Mouse (Mus musculus): ENCODE measurements around the gene Sntb2.
A peak's percentile ranks its signal among the peaks of the same experiment; 100 is the strongest.
"Not testable (repeated sequence)": the region's sequence is repeated elsewhere in the genome, so short reads cannot be mapped to it uniquely, and the experiment has no call there.

The Sntb2 gene

DNA sequence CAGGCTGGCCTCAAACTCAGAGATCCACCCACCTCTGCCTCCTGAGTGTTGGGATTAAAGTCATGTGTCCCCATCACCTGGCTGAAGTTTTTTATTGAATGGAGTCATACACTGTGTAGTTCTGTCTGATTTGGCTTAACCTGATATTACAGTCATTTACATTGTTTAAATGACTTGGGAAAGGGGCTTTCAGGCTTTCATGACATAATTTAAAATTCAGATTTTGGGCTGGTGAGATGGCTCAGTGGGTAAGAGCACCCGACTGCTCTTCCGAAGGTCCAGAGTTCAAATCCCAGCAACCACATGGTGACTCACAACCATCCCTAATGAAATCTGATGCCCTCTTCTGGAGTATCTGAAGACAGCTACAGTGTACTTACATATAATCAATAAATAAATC lies 98.1 kb downstream of the Sntb2 start:
- DNase-seq (ENCODE audit: low read depth, low spot score), result not testable (repeated sequence)

DNA sequence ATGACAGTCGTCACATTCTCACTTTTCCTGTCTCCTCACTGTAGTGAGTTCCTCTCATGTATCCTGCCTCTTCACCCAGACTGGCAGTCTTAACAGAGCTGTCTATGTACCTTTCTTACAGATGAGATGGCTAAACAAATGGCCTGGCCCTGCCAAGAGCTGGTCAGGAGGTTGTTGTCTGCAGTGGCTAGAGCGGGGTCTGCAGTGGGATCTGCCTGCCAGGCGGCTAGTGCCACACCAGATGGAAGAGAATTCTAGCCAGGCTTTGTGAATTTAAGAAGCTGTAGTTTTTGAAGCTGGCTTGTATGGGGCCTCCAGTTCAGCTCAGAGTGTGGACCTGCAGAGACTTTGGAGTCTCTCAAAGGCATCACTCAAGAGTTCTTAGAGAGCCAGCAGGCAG lies 100.1 kb downstream of the Sntb2 start:
- DNase-seq (ENCODE audit: low read depth, low spot score), result no peak

DNA sequence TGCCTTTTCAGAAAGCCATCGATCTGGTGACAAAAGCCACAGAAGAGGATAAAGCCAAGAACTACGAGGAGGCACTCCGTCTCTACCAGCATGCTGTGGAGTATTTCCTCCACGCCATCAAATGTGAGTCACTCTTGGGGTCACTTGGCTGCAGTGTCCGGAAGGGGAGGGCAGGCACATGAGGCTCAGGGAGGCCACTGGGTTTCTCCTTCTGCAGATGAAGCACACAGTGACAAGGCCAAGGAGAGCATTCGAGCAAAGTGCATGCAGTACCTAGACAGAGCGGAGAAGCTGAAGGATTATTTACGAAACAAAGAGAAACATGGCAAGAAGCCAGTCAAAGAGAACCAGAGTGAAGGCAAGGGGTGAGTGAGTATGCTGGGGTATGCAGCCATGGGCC lies 101.1 kb downstream of the Sntb2 start:
- DNase-seq (ENCODE audit: low read depth, low spot score), result no peak

DNA sequence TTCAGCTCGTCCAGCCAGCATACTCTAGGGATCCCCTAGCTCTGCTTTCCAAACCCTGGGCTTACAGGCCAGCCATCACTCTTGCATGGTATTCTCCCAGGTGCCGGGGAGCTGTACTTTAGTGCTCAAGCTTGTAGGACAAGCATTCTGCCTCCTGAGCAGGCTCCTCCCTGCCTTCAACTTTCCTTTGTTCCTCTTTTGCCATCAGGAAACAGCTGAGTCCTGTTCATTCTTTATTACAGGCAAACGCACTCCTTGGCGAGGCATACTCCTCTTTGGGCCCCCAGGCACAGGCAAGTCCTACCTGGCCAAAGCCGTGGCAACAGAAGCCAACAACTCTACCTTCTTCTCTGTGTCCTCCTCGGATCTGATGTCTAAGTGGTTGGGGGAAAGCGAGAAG lies 105.1 kb downstream of the Sntb2 start:
- DNase-seq (ENCODE audit: low read depth, low spot score), result no peak

DNA sequence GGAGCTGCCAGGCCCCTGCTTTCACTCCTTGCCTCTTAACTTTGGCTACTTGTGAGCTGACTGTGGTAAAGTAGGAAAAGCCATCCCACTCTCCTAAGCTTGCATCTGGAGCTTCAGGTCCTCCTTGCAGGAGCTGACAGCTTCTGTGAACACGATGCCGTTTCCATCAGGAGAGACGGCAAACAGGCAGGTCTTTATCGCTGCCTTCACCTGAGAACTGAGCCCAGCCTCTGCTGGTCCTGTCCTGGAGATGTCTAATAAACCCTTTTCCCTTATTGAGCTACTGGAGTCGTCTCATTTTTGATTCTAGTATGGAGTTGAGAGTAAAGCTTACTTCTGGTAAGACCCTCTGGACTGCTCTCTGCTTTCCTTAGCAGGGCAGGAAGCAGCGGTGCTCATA lies 109.9 kb downstream of the Sntb2 start:
- DNase-seq (ENCODE audit: low read depth, low spot score), result no peak

DNA sequence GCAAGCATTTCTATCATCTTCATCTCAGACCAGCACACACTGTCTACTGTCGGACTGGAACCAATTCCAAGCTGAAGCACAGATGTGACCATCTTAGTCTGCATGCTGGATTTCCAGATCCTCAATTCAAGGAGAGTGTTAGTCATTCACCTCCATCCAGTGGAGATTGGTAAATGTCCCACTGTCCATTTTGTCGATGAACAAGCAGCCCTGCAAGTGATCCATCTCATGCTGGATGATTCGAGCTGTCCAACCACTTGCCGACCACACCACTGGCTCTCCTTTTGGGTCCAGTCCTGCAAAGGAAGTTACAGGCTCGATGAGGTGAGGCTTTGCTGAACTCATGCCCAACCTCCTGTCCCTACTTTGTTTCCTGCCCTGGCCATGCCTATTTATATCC lies 111.4 kb downstream of the Sntb2 start:
- no peak for DNase-seq (ENCODE audit: low read depth, low spot score)

DNA sequence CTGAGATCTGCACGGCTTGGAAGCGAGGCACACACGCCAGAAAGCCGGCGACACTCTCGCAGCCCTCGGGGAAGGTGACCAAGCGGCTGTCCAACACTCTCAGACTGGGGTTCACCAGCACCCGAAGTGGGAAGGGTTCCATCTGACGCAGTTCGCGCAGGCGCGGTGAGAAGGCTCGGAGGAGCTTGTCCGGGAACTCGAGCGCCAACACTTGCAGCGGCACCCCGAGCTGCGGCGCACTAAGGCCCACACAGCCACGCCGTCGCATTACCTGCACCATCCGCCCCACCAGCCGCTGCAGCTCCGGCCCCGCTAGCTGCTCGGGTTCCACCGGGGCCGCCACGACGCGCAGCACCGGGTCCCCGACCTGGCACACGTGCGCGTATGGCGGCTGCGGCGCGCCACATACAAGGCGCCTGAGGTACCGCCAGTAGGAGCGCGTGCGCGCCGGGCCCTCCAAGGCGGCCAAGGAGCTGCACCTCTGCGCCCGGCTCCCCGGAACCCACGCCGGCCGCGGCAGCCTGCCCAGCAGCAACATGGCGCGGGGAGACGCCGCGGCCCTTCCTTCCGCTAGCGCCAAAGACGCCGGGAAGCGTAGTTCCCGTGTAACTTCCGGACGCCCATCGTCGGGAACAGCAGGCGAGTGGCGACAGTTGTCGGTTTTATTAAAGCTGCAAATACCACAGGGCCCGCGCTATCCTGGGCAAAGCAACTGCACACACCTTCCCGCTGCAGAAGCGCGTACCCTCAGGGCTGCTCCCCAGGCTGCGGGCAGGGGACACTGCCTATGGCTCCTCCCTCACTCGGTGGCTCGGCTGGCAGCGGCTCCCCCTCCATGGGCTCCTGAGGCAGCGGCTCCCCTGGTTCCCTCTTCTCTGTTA lies 112.8 kb downstream of the Sntb2 start, which contains the start of gene Pdf:
Gene Pdf (minus strand): TSS at position 554 of the 881 bp plus-strand sequence.
- DNase-seq (ENCODE audit: low read depth, low spot score), result no peak

DNA sequence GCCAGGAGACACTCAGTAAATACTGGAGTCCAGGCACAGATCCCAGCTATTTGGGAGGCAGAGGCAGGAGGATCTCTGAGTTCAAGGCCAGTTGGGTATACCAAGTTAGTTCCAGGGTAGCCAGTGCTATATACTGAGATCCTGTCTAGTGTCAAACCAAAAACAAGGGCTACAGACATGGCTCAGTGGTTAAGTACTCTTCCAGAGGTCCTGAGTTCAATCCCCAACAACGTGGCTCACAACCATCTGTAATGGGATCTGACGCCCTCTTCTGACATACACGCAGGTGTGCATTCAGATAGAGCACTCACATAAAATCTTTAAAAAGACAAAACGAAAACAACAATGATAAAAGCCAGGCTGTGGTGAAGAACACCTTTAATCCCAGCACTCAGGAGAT lies 113.9 kb downstream of the Sntb2 start:
- DNase-seq (ENCODE audit: low read depth, low spot score), result no peak

DNA sequence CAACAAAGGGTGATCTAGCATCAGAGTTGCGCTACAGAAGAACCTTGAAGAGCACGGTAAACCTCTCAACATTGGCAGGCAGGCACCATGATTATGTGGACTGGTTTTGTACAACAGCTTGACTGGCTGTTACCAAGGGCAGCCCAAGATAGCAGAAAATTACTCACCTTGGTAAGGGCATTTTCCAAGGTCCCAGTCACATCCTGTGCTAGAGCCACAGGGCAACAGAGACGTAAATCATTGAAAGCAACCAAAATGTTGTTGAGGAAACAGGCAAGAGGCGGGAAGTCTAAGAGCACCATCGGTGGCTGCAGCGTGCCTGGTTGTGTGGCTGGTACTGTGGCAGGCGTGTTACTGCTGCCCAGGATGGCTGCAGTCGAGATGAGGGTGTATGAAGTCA lies 116.5 kb downstream of the Sntb2 start:
- no peak for DNase-seq (ENCODE audit: low read depth, low spot score)

DNA sequence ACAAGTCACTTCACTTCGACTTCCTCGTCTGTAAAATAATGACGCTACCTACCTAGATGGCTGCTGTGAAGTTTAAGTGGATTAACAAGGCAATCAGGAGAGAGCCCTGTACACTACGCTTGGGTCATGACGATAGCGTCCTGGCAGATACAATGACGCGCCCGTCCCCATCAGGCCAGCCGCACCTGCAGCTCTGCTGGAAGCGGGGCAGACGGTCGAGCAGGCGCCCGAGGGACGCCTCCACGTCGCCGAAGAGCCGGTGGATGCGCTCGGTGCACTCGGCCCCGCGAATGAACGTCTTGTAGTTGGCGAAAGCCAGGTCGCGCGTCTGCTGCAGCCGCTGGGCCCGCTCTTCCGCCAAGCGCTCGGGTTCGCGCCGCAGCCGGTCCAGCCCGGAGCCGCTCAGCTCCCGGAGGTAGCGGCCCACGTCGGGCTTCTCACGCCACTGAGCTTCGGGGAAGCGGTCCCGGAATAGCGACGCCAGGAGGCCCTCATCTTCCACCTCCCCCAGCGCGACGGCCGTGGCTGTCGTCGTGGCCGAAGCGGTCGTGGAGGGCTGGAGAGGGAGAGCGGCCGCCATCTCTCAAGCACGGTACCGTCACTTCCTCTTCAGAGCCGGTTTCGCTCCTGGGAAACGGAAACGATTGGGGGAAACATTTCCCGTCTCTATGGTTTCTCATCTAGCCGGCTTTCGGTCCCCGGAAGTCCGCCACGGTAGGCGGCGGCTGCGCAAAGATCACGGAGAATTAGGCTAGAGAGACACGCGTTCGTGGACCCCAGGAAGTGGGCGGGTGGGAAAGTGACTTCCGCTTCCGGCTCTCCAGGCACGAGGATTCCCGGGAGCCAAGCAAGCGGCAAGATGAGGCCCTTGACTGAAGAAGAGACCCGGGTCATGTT lies 120.8 kb downstream of the Sntb2 start, which contains the start of the genes Cog8 and Nip7:
Gene Cog8 (minus strand): TSS at position 614 of the 897 bp plus-strand sequence.
Gene Nip7 (plus strand): TSS at position 802 of the 897 bp plus-strand sequence.
- peak; percentile 86 for DNase-seq (ENCODE audit: low read depth, low spot score)

DNA sequence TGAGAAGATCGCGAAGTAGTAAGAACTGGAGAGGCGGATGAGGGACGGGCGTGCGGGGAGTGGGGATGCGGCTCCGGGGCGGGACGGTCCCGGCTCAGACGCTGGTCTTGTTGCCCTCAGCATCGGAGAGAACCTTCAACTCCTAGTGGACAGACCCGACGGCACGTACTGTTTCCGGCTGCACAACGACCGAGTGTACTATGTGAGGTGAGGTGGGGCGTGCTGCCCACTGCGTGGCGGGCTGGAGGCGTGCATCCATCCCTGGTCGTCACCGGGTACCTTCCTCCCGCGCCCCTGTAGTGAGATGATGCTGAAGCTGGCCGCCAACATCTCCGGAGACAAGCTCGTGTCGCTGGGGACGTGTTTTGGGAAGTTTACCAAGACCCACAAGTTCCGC lies 121.4 kb downstream of the Sntb2 start:
- no peak for DNase-seq (ENCODE audit: low read depth, low spot score)

DNA sequence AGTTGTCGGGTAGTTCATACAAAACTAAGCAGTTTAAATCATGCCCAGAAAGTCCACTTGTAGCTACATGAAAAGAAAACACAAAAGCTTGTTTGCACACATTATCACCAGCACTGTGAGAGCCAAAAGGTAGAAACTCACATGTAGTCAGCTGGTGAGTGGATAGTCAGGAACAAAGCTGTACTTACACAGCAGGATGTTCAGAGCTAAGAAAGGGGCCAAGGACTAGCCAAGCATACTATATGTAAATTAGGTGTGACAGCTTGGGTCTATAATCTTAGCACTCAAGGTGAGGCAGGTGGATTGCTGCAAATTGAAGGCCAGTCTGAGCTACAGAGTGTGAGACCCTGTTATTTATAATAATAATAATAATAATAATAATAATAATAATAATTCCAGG lies 127.1 kb downstream of the Sntb2 start:
- no peak for DNase-seq (ENCODE audit: low read depth, low spot score)

DNA sequence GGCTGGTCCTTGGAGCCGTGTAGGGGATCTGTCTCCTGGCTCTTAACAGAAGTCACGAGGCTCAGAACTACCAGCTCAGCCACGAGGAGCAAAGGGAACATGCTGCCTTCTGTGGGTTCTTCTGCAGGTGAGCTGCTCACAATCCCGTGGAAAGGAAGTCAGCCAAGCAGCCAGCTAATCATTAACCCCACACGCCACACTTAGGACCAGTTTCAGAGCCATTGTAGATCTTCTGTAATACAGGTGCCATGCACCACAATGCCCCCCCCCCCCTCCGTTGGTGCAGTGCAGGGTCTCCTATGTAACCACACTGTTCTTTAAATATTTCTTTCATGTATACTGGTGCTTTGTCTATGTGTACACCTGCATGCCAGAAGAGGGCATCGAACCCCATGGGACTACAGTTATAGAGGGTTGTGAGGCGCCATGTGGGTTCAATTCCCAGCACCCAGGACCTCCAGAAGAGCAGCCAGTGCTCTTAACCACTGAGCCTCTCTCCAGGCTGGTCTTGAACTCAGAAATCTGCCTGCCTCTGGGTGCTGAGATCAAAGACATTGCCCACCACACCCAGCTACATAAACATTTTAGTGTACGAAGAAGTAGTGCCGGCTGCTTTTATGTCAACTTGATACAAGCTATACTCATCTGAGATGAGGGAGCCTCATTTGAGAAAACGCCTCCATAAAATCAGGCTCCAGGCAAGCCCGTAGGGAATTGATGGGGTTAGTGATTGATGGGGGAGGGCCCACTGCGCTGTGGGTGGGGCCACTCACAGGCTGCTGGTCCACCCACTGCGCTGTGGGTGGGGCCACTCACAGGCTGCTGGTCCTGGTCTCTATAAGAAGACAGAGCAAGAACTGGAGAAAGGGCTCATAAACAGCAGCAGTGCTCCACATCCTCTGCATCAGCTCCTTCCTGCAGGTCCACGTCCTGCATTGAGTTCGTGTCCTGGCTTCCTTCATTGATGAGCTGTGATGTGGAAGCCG lies 130.3 kb downstream of the Sntb2 start, which contains the start of gene Tmed6:
Gene Tmed6 (minus strand): TSS at position 134 of the 986 bp plus-strand sequence.
- peak; percentile 69 for DNase-seq (ENCODE audit: low read depth, low spot score)

Measured in c-Kit-negative CD71-positive TER-119-positive erythroid progenitor cells, embryonic 14.5 days (primary cell).